Mouse (Mus musculus) myocyte (in vitro differentiated cells): Measurements from ENCODE around the gene P3h2. TPM values are rescaled to one million over a fixed set of nuclear protein-coding genes. Genes with fewer than 3 reads are reported as not detected.
A peak's percentile ranks its signal among the peaks of the same experiment; 100 is the strongest.

Experiments used
- H3K27me3 ChIP-seq: one replicate; pipeline ENCODE4 v1.6.1; 2011; ENCODE audit not compliant: control insufficient read depth, insufficient read depth, insufficient read length
- H3K36me3 ChIP-seq: one replicate; pipeline ENCODE4 v1.6.1; 2011; ENCODE audit not compliant: control insufficient read depth, insufficient read depth
- H3K4me2 ChIP-seq: one replicate; pipeline ENCODE4 v1.6.1; 2011; ENCODE audit warnings: low read depth, control low read depth
- H3K4me3 ChIP-seq: one replicate; pipeline ENCODE4 v1.5.1; 2011; ENCODE audit warnings: mild to moderate bottlenecking, control low read depth, moderate library complexity
- H3K79me2 ChIP-seq: one replicate; pipeline ENCODE4 v1.6.1; 2011; ENCODE audit not compliant: control insufficient read depth, insufficient read depth
- H3ac ChIP-seq: one replicate; pipeline ENCODE4 v1.6.1; 2011; ENCODE audit not compliant: control insufficient read depth, insufficient read length
- CEBPB ChIP-seq: IDR thresholded peaks from 2 replicates; pipeline ENCODE4 v1.6.1; 2011; ENCODE audit warnings: mild to moderate bottlenecking, moderate library complexity; ENCODE audit not compliant: poor library complexity, insufficient read depth, severe bottlenecking
- E2F4 ChIP-seq: IDR thresholded peaks from one replicate; pipeline ENCODE4 v1.6.1; 2011; ENCODE audit warnings: mild to moderate bottlenecking, control low read depth, moderate library complexity; ENCODE audit not compliant: insufficient read depth
- MAX ChIP-seq: IDR thresholded peaks from one replicate; pipeline ENCODE4 v1.6.1; 2011; ENCODE audit warnings: low read depth, mild to moderate bottlenecking, control low read depth
- MYOD1 ChIP-seq, 3 experiments: IDR thresholded peaks; one replicate each; pipeline ENCODE4 v1.6.1; 2011; ENCODE audit warnings: control low read depth in 2 of 3, low read depth in 2 of 3, mild to moderate bottlenecking in 2 of 3, moderate library complexity in 1 of 3; ENCODE audit not compliant: insufficient read length in 2 of 3, control insufficient read depth in 1 of 3
- MYOG ChIP-seq, 3 experiments: IDR thresholded peaks; one replicate each; pipeline ENCODE4 v1.6.1; 2011; ENCODE audit warnings: control low read depth in 2 of 3, low read depth in 2 of 3, mild to moderate bottlenecking in 2 of 3; ENCODE audit not compliant: insufficient read length in 2 of 3, control insufficient read depth in 1 of 3, insufficient read depth in 1 of 3
- POLR2A ChIP-seq: IDR thresholded peaks from one replicate; pipeline ENCODE4 v1.6.1; 2011; ENCODE audit warnings: low read depth, mild to moderate bottlenecking, control low read depth, moderate library complexity; ENCODE audit not compliant: insufficient read length
- POLR2AphosphoS2 ChIP-seq: IDR thresholded peaks from one replicate; pipeline ENCODE4 v1.6.1; 2011; ENCODE audit warnings: low read depth, control low read depth; ENCODE audit not compliant: insufficient read length
- REST ChIP-seq: IDR thresholded peaks from one replicate; pipeline ENCODE4 v1.6.1; 2011; ENCODE audit warnings: mild to moderate bottlenecking, control low read depth, moderate library complexity; ENCODE audit not compliant: insufficient read depth, insufficient read length
- SRF ChIP-seq: IDR thresholded peaks from one replicate; pipeline ENCODE4 v1.6.1; 2011; ENCODE audit warnings: low read depth; ENCODE audit not compliant: control insufficient read depth, insufficient read length
- TCF12 ChIP-seq: IDR thresholded peaks from one replicate; pipeline ENCODE4 v1.6.1; 2011; ENCODE audit warnings: mild to moderate bottlenecking, control low read depth; ENCODE audit not compliant: poor library complexity, insufficient read depth, severe bottlenecking
- TCF3 ChIP-seq: IDR thresholded peaks from one replicate; pipeline ENCODE4 v1.6.1; 2011; ENCODE audit warnings: low read depth, control low read depth; ENCODE audit not compliant: insufficient read length
- USF1 ChIP-seq: IDR thresholded peaks from one replicate; pipeline ENCODE4 v1.6.1; 2011; ENCODE audit warnings: low read depth, mild to moderate bottlenecking, control low read depth, moderate library complexity
- polyA plus RNA-seq: library from polyadenylated mRNA; unstranded; fragments of >200 nt; fragmentation: generic; extraction: Trizol; gene quantifications from one replicate; pipeline ENCODE4 v1.2.1, GENCODE M21; 2012; ENCODE audit warnings: missing spikeins

The P3h2 gene
- polyA plus RNA-seq, 1 experiment = 0.88 TPM

DNA sequence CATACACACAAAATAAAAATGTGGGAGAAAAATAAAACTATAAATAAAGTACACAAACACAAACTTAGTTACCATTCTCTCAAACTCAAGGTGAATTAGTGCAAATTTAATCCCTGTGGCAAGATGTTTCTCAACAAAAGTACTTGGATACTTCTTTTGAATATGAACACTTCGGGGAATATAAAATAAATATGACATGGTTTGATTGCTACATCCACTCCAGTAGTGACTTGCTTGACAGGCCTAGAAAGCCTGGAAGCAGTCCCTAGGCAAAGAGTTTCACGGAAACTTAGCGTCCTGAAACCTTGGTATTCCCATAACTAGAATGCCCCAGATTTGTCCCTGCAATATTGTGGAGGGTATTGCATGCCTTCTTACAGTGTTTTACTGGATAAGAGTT, 99.8 kb downstream of the P3h2 start:
- no peaks in the 10 kb centered on the region for H3K79me2 ChIP-seq
- TF ChIP-seq MYOG (IDR thresholded peaks at IDR 0.05; ENCODE audit: control insufficient read depth in 1 of 3, insufficient read depth in 1 of 3, insufficient read length in 2 of 3, low read depth in 2 of 3) (no peak), MAX (no peak), POLR2AphosphoS2 (no peak), MYOD1 (IDR thresholded peaks at IDR 0.05; ENCODE audit: control insufficient read depth in 1 of 3, insufficient read length in 2 of 3, low read depth in 2 of 3) (no peak), USF1 (no peak), TCF3 (no peak), CEBPB (no peak), TCF12 (no peak), REST (no peak), POLR2A (no peak), SRF (no peak), E2F4 (no peak)
- H3K4me2 ChIP-seq = no peak overlapping the region
- H3ac ChIP-seq = no peak overlapping the region
- H3K27me3 ChIP-seq = no peaks in the 10 kb centered on the region
- H3K4me3 ChIP-seq = no peak overlapping the region
- H3K36me3 ChIP-seq = no peaks in the 10 kb centered on the region

DNA sequence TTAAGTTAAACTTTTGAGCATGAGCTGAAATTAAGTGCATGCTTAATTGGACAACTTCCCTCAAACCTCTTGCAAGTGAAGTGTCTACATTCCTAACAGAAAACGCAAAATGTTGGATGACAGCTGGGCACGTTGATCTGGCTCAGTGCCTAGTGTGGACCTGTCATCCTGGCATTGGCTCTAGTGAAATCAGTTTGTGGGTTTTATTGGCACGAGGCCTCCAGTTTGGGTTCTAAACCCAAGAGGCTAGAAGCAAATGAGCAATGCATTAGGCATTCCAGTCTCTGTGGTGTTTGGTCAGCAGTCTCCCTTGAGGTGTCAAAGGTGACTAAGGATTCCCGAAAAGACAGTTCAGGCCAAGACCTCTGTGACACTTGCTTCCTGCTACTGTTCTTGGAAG, 102.3 kb downstream of the P3h2 start:
- H3K27me3 ChIP-seq = no peaks in the 10 kb centered on the region
- H3ac ChIP-seq = no peak overlapping the region
- H3K36me3 ChIP-seq = no peaks in the 10 kb centered on the region
- peak overlapping the region; percentile 26 for H3K4me2 ChIP-seq
- no peak for TF ChIP-seq MAX
- TF ChIP-seq TCF3 = peak; percentile 62
- TF ChIP-seq MYOD1 (IDR thresholded peaks at IDR 0.05; ENCODE audit: control insufficient read depth in 1 of 3, insufficient read length in 2 of 3, low read depth in 2 of 3) = peak in 2 of 3 experiments; percentile 92 to 95
- no peak for TF ChIP-seq POLR2A
- peak; percentile 75 for TF ChIP-seq TCF12
- peak in 2 of 3 experiments; percentile 58 to 82 for TF ChIP-seq MYOG (IDR thresholded peaks at IDR 0.05; ENCODE audit: control insufficient read depth in 1 of 3, insufficient read depth in 1 of 3, insufficient read length in 2 of 3, low read depth in 2 of 3)
- H3K4me3 ChIP-seq = no peak overlapping the region
- no peaks in the 10 kb centered on the region for H3K79me2 ChIP-seq

DNA sequence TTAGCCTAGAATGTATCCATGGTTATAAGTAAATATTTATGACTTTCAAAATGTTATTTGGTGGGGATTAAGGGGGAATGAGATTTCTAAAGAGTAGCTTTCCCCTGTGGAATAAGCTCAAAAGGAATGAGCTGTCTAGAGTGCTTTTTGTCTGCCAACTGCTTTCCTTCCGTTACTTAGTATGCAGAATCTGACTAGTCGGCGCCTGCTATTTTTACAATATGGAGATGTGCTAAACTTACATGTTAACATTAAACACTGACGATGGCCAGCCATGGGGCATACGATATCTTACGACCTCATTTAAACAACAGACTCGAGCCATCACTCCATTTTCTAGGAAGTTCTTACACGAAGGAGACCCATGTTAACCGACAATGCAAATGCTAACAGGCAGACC, 102.7 kb downstream of the P3h2 start:
- Histone ChIP-seq H3ac (no peak overlapping the region), H3K27me3 (no peaks in the 10 kb centered on the region), H3K36me3 (no peaks in the 10 kb centered on the region), H3K4me2 (peak overlapping the region; percentile 26), H3K79me2 (no peaks in the 10 kb centered on the region), H3K4me3 (no peak overlapping the region)
- TF ChIP-seq MYOG (IDR thresholded peaks at IDR 0.05; ENCODE audit: control insufficient read depth in 1 of 3, insufficient read depth in 1 of 3, insufficient read length in 2 of 3, low read depth in 2 of 3) (no peak), MYOD1 (IDR thresholded peaks at IDR 0.05; ENCODE audit: control insufficient read depth in 1 of 3, insufficient read length in 2 of 3, low read depth in 2 of 3) (no peak), POLR2AphosphoS2 (no peak), REST (no peak), USF1 (no peak), TCF3 (no peak), SRF (no peak), TCF12 (no peak), MAX (no peak), E2F4 (no peak), POLR2A (no peak), CEBPB (no peak)

DNA sequence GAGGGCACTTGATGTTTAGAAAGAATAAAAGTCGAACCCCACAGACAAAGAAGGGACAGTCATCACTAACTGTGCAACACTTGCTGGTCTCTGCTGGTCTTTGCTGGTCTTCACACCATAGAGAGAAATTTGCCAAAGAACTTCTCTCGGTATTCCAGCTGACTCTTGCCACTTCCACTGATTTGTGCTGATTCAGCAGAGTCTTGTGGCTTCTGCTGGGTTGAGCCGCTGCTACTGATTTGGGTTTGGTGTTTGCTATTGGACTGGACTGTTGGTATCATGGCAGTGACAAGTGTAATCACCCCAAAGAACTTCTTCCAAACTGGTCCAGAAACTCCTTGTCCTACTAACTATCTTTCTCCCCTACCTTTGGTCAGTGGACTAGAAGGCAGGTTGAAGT, 111.0 kb downstream of the P3h2 start:
- Histone ChIP-seq H3K27me3 (no peaks in the 10 kb centered on the region), H3K4me2 (no peak overlapping the region), H3K4me3 (no peak overlapping the region), H3K79me2 (no peaks in the 10 kb centered on the region), H3ac (no peak overlapping the region), H3K36me3 (no peaks in the 10 kb centered on the region)
- TF ChIP-seq TCF3 = no peak

DNA sequence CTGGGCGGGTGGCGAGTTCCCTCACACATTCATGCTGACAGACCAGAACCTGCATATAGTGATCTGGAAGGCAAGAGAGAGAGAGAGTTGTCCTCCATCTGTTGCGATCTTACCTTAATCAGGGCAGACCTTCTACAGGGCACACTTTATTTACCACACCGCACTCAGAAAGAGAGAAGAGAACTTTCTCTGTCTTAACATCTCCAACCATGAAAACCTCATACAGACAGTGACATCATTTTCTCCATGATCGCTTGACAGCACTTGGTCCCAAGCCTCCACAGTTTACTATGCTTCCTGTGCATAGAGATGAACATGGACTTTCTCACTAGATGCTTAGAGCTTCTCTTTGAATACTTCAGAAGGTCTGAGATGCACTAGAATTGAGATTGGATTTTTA, 118.4 kb downstream of the P3h2 start:
- Histone ChIP-seq H3K79me2 (no peaks in the 10 kb centered on the region), H3K4me3 (no peak overlapping the region), H3K4me2 (no peak overlapping the region), H3K36me3 (no peaks in the 10 kb centered on the region), H3K27me3 (no peaks in the 10 kb centered on the region), H3ac (no peak overlapping the region)
- TF ChIP-seq SRF (no peak), MYOD1 (IDR thresholded peaks at IDR 0.05; ENCODE audit: control insufficient read depth in 1 of 3, insufficient read length in 2 of 3, low read depth in 2 of 3) (no peak), POLR2AphosphoS2 (no peak), USF1 (no peak), MAX (no peak), MYOG (IDR thresholded peaks at IDR 0.05; ENCODE audit: control insufficient read depth in 1 of 3, insufficient read depth in 1 of 3, insufficient read length in 2 of 3, low read depth in 2 of 3) (no peak), CEBPB (no peak), TCF3 (no peak), REST (no peak), E2F4 (no peak), TCF12 (no peak), POLR2A (no peak)
